Mouse (Mus musculus): ENCODE measurements at regions not wholly inside any gene's neighbourhood (a gene's known extent, or its start where the extent isn't known, plus 50 kb on each side); places are given as distances from the start of the nearest gene placed in this dataset.

GRCm38 (mm10) chr3:83686611-83687010 is 79.5 kb upstream of the Sfrp2 start:
- TF ChIP-seq CTCF (IDR thresholded peaks at IDR 0.05; ENCODE audit: extremely low read depth, insufficient read depth, insufficient read length, insufficient replicate concordance) (no peak), POLR2A (IDR thresholded peaks at IDR 0.05; ENCODE audit: low read depth, low read length) (no peak)

Measured in spleen, adult 2 months (tissue).